Mouse (Mus musculus) forebrain, embryonic 14.5 days (tissue): ENCODE measurements at regions not wholly inside any gene's neighbourhood (a gene's known extent, or its start where the extent isn't known, plus 50 kb on each side); places are given as distances from the start of the nearest gene placed in this dataset.
"Not testable (repeated sequence)": the region's sequence is repeated elsewhere in the genome, so short reads cannot be mapped to it uniquely, and the experiment has no call there.

Source experiments
- ATAC-seq: fragments of 200-750 bp; cut with Nextera tagmentation; 2 replicates; pipeline ENCODE4 v1.8.0; 2017; ENCODE audit warnings: mild to moderate bottlenecking, moderate library complexity
- DNase-seq: peaks from one replicate; pipeline ENCODE4 v3.0.0-alpha.2; 2015; ENCODE audit warnings: low spot score
- H3K27ac ChIP-seq: fragments of 300-500 bp; sonication (generic); 2 replicates; pipeline ENCODE4 v1.5.1; 2014; ENCODE audit warnings: low read depth, mild to moderate bottlenecking, control low read depth, low read length, moderate library complexity
- H3K27me3 ChIP-seq: fragments of 300-500 bp; sonication (generic); replicated peaks from 2 replicates; pipeline ENCODE4 v1.6.1; 2014; ENCODE audit warnings: low read length, control low read depth, mixed read lengths; ENCODE audit not compliant: control insufficient read depth, insufficient read depth
- H3K36me3 ChIP-seq: fragments of 300-500 bp; sonication (generic); 2 replicates; pipeline ENCODE4 v1.6.1; 2014; ENCODE audit warnings: low read length, control low read depth; ENCODE audit not compliant: control insufficient read depth, insufficient read depth
- H3K4me1 ChIP-seq: fragments of 300-500 bp; sonication (generic); 2 replicates; pipeline ENCODE4 v1.6.1; 2014; ENCODE audit warnings: antibody characterized with exemption, low read length, control low read depth; ENCODE audit not compliant: control insufficient read depth, insufficient read depth
- H3K4me2 ChIP-seq: fragments of 300-500 bp; sonication (generic); 2 replicates; pipeline ENCODE4 v1.6.1; 2014; ENCODE audit warnings: mild to moderate bottlenecking, control low read depth, low read length
- H3K4me3 ChIP-seq: fragments of 300-500 bp; sonication (generic); 2 replicates; pipeline ENCODE4 v1.5.1; 2014; ENCODE audit warnings: low read depth, low read length, control low read depth
- H3K9ac ChIP-seq: fragments of 300-500 bp; sonication (generic); 2 replicates; pipeline ENCODE4 v1.6.1; 2014; ENCODE audit warnings: mild to moderate bottlenecking, low read length, control low read depth, moderate library complexity
- H3K9me3 ChIP-seq: fragments of 300-500 bp; sonication (generic); replicated peaks from 2 replicates; pipeline ENCODE4 v1.6.1; 2016; ENCODE audit warnings: low read length, control low read depth, mixed read lengths; ENCODE audit not compliant: control insufficient read depth
- WGBS: fragments of 180-500 bp; shearing (Covaris S2); extraction: QIAGEN DNeasy Blood & Tissue Kit; methylation state at CpG from one replicate; pipeline ENCODE4 v1.1.7; 2014; 5-methylcytosine and 5-hydroxymethylcytosine counted together

GRCm38 (mm10) chr15:16130862-16131261 lies 597.7 kb upstream of the Cdh9 start:
- DNase-seq (no peak), ATAC-seq (no peak)
- Histone ChIP-seq H3K36me3 (no peaks in the 10 kb centered on the region), H3K4me3 (no peak overlapping the region), H3K27me3 (no peaks in the 10 kb centered on the region), H3K9ac (no peak overlapping the region), H3K27ac (no peak overlapping the region), H3K4me1 (no peaks in the 10 kb centered on the region), H3K4me2 (no peak overlapping the region), H3K9me3 (no peaks in the 10 kb centered on the region)

DNA sequence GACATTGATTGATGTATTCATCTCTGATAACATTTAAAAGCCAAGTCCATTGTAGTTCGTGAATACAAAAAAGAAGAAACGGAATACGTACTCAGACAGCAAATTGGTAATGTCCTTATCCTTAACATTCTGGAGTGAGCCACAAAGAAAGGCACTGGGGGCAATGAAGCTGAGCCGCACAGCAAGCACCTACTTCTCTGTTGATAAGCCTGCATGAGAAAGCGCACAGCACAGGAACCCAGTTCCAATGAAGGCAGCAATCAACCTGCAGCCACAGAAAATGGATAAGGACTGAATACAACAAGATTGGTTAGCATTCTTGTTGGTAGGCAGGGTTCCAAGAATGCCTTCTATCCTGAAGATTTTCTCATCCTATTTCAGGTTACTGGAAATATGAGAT lies 570.4 kb upstream of the Cdh9 start:
- DNase-seq (no peak), ATAC-seq (no peak)
- Histone ChIP-seq H3K4me1 (no peaks in the 10 kb centered on the region), H3K4me3 (no peak overlapping the region), H3K4me2 (no peak overlapping the region), H3K9ac (no peak overlapping the region), H3K36me3 (no peaks in the 10 kb centered on the region), H3K27ac (no peak overlapping the region), H3K27me3 (no peaks in the 10 kb centered on the region), H3K9me3 (no peaks in the 10 kb centered on the region)
- 47% methylated on average over 5 of the region's 5 CpGs for WGBS

GRCm38 (mm10) chr15:16163969-16164368 lies 564.6 kb upstream of the Cdh9 start:
- H3K9ac ChIP-seq, result no peak overlapping the region
- H3K27me3 ChIP-seq, result no peaks in the 10 kb centered on the region
- no peak overlapping the region for H3K4me2 ChIP-seq
- H3K9me3 ChIP-seq, result no peaks in the 10 kb centered on the region
- H3K27ac ChIP-seq, result no peak overlapping the region
- H3K4me1 ChIP-seq, result no peaks in the 10 kb centered on the region
- ATAC-seq (no peak), DNase-seq (no peak)
- no peaks in the 10 kb centered on the region for H3K36me3 ChIP-seq
- no peak overlapping the region for H3K4me3 ChIP-seq

DNA sequence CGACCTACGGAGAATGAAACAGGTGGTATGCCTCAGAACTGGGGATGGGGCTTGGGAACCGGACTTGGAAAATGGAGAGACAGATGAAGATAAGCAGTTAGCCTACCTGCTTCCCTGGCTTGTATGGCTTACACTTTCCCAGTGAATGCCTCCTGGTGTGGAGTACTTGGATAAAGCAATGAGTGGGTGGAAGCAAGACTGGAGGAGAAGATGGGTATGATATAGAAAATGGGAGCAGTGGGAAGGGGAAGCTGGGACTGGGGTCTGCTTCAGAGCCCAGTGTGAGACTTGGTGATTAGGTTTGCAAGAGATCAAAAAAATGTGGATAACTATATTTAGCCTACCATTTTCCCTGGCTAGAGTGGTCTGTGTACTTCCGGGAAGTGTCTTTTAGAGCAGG lies 515.2 kb upstream of the Cdh9 start:
- ATAC-seq (no peak), DNase-seq (no peak)
- Histone ChIP-seq H3K4me3 (no peak overlapping the region), H3K4me1 (no peaks in the 10 kb centered on the region), H3K4me2 (no peak overlapping the region), H3K27ac (no peak overlapping the region), H3K36me3 (no peaks in the 10 kb centered on the region), H3K9ac (no peak overlapping the region), H3K27me3 (no peaks in the 10 kb centered on the region), H3K9me3 (no peaks in the 10 kb centered on the region)
- 92% methylated on average over 4 of the region's 4 CpGs for WGBS

GRCm38 (mm10) chr15:16221648-16222047 lies 506.9 kb upstream of the Cdh9 start:
- no peak for ATAC-seq
- no peak overlapping the region for H3K4me3 ChIP-seq
- H3K36me3 ChIP-seq, result no peaks in the 10 kb centered on the region
- H3K27me3 ChIP-seq, result no peaks in the 10 kb centered on the region
- WGBS, result 92% methylated on average over 2 of the region's 2 CpGs
- H3K27ac ChIP-seq, result no peak overlapping the region
- no peaks in the 10 kb centered on the region for H3K9me3 ChIP-seq
- no peak overlapping the region for H3K9ac ChIP-seq
- no peaks in the 10 kb centered on the region for H3K4me1 ChIP-seq
- H3K4me2 ChIP-seq, result no peak overlapping the region
- DNase-seq, result peak; percentile 17

GRCm38 (mm10) chr15:16248595-16248994 lies 480.0 kb upstream of the Cdh9 start:
- Histone ChIP-seq H3K27ac (no peak overlapping the region), H3K9me3 (no peaks in the 10 kb centered on the region), H3K4me2 (no peak overlapping the region)

GRCm38 (mm10) chr15:16285166-16285565 lies 443.4 kb upstream of the Cdh9 start:
- no peaks in the 10 kb centered on the region for H3K9me3 ChIP-seq
- DNase-seq (no peak), ATAC-seq (no peak)
- H3K36me3 ChIP-seq, result no peaks in the 10 kb centered on the region
- no peak overlapping the region for H3K27ac ChIP-seq
- H3K4me3 ChIP-seq, result no peak overlapping the region
- no peak overlapping the region for H3K4me2 ChIP-seq
- no peaks in the 10 kb centered on the region for H3K4me1 ChIP-seq
- no peak overlapping the region for H3K9ac ChIP-seq
- 80% methylated on average over 3 of the region's 3 CpGs for WGBS
- H3K27me3 ChIP-seq, result no peaks in the 10 kb centered on the region

More at GRCm38 (mm10) chr15:16248595-16248994, 480.0 kb upstream of the Cdh9 start:
- H3K36me3 ChIP-seq, result no peaks in the 10 kb centered on the region
- H3K4me1 ChIP-seq, result no peaks in the 10 kb centered on the region
- DNase-seq (no peak), ATAC-seq (no peak)
- WGBS, result 75% methylated on average over 5 of the region's 5 CpGs
- H3K27me3 ChIP-seq, result no peaks in the 10 kb centered on the region
- no peak overlapping the region for H3K4me3 ChIP-seq
- no peak overlapping the region for H3K9ac ChIP-seq

DNA sequence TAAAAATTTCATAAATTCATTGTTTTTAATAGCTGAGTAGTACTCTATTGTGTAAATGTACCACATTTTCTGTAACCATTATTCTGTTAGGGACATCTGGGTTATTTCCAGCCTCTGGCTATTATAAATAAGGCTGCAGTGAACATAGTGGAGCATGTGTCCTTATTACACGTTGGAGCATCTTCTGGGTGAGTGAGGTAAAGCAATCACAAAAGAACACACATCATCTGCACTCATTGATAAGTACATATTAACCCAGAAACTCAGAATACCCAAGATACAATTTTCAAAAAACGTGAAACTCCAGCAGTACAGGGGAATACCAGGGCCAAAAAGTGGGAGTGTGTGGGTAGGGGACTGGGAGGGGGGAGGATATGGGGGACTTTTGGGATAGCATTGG lies 434.0 kb upstream of the Cdh9 start:
- H3K36me3 ChIP-seq, H3K4me1 ChIP-seq, H3K4me3 ChIP-seq, H3K4me2 ChIP-seq, H3K27ac ChIP-seq, H3K9ac ChIP-seq, H3K9me3 ChIP-seq, ATAC-seq, DNase-seq, H3K27me3 ChIP-seq: not testable (repeated sequence)
- 85% methylated on average over 2 of the region's 2 CpGs for WGBS

- Histone ChIP-seq H3K27ac (no peak overlapping the region), H3K4me1 (no peaks in the 10 kb centered on the region), H3K9ac (no peak overlapping the region), H3K9me3 (no peaks in the 10 kb centered on the region), H3K4me2 (no peak overlapping the region), H3K36me3 (no peaks in the 10 kb centered on the region), H3K4me3 (no peak overlapping the region), H3K27me3 (no peaks in the 10 kb centered on the region)
- DNase-seq, result no peak
- ATAC-seq, result no peak
- WGBS, result 94% methylated on average over 2 of the region's 2 CpGs
Observed at GRCm38 (mm10) chr15:16309678-16310077, 418.9 kb upstream of the Cdh9 start.
